9 mouse cellular contexts compared by ENCODE assay signal in the genomic region with DNA sequence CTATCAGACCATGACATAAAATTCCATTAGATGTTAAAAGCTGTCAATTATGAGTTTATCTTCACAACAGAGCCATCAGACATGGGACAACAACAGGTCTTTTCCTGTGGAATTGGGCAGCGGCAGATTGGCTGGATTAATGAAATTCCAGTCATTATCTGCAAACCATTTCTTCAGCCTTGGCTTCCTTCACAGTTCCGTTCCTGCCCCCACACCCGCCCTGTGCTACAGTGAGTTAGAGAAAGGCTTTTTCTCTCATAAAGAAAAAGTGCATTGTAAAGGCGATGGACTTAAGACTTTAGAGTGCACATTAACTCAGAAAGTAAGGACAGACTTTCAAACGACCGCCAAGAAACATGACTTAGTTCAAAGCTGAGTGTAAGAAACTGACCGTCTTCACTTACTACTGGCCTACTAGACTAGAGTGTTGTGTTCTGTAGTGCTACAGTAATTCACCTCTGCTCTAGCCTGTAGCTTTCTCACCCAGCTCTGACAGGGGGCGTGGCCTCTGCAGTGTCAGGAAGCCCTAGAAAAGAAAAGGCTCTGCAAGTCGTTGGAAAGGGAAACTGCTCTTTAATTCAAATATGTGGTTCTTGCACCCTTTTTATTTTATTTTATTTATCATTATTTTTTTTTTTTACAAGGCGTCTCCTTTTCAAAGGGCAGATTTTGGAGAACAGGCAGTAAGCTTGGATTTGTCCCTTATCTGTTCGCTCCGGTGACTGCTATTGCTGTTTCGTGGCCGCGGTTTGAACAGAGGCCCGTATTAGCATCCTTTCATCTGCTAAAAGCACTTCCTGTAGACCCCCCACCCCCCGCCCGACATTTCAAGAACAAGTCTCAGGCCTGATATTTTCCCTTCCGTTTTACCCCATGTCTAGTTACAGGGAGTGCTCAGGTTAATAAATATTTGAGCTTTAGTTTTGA. TPM values are rescaled to one million over a fixed set of nuclear protein-coding genes. Genes with fewer than 3 reads are reported as not detected.
A peak's percentile ranks its signal among the peaks of the same experiment; 100 is the strongest.
DNase-seq lines count a peak whose midpoint lies in the region; ATAC-seq and TF ChIP-seq lines count a peak whose summit lies in the region.
"Had no signal": no experiment of that assay in that cellular context is flagged by ENCODE, and none has a peak within 500 bp of the region (broad histone marks: within the 10 kb centered on the region; RNA-seq: fewer than 3 reads in every experiment).

No protein-coding gene starts in this region.

- H3K4me3 ChIP-seq in lung, adult 2 months (replicated peaks; ENCODE audit: extremely low read depth, low read depth, low read length) = no peak overlapping the region
- 0 out of 2 replicates have a peak overlapping the region, but pooled peaks have one; percentile 23 for H3K4me3 ChIP-seq in embryonic facial prominence, embryonic 13.5 days
- H3K4me3 ChIP-seq in hindbrain, embryonic 10.5 days = peak overlapping the region; percentile 29; the same call in 1 of the 2 replicates
- no peak overlapping the region for H3K4me3 ChIP-seq in limb, embryonic 12.5 days (replicated peaks)

- H3K36me3 ChIP-seq in embryonic facial prominence, embryonic 13.5 days = no peaks in the 10 kb centered on the region
- H3K36me3 ChIP-seq in hindbrain, embryonic 10.5 days = no peaks in the 10 kb centered on the region
- no peaks in the 10 kb centered on the region for H3K36me3 ChIP-seq in limb, embryonic 12.5 days

- no peak overlapping the region for H3K27ac ChIP-seq in embryonic facial prominence, embryonic 13.5 days
- no peak overlapping the region for H3K27ac ChIP-seq in hindbrain, embryonic 10.5 days
- H3K27ac ChIP-seq in limb, embryonic 12.5 days = no peak overlapping the region

- 23% methylated on average over 19 of the region's 19 CpGs for WGBS in lung, adult 2 months
- 47% methylated on average over 19 of the region's 19 CpGs for WGBS in embryonic facial prominence, embryonic 13.5 days
- WGBS in hindbrain, embryonic 10.5 days = 54% methylated on average over 19 of the region's 19 CpGs
- 49% methylated on average over 19 of the region's 19 CpGs for WGBS in limb, embryonic 12.5 days

- no peak for TF ChIP-seq POLR2A in lung, adult 2 months (IDR thresholded peaks at IDR 0.05; ENCODE audit: borderline replicate concordance, extremely low read depth, low read depth, low read length)

- no peak for TF ChIP-seq CTCF in lung, adult 2 months (IDR thresholded peaks at IDR 0.05; ENCODE audit: insufficient read depth, low read length)

- H3K4me1 ChIP-seq in lung, adult 2 months (ENCODE audit: control insufficient read depth, insufficient read depth, low read length) = no peaks in the 10 kb centered on the region
- peaks cover 3% of the 10 kb centered on the region; the same call in 1 of the 2 replicates for H3K4me1 ChIP-seq in embryonic facial prominence, embryonic 13.5 days
- 0 out of 2 replicates have a peak, but pooled peaks cover 9% of the 10 kb centered on the region for H3K4me1 ChIP-seq in hindbrain, embryonic 10.5 days (replicated peaks)
- H3K4me1 ChIP-seq in limb, embryonic 12.5 days (replicated peaks) = no peaks in the 10 kb centered on the region

- H3K4me2 ChIP-seq in embryonic facial prominence, embryonic 13.5 days = peak overlapping the region; percentile 34
- peak overlapping the region; percentile 29 for H3K4me2 ChIP-seq in limb, embryonic 12.5 days

- ATAC-seq in embryonic facial prominence, embryonic 13.5 days (ENCODE audit: insufficient number of reproducible peaks, insufficient read depth, low FRiP score, low TSS enrichment, low read depth) = no peak
- ATAC-seq in limb, embryonic 12.5 days (ENCODE audit: insufficient number of reproducible peaks, insufficient read depth, low FRiP score, low TSS enrichment, low read depth) = no peak
- ATAC-seq: Patski had no signal

- DNase-seq in lung, adult 18-20 months = peak; percentile 7 to 8
- no peak for DNase-seq in lung, adult 2 months
- DNase-seq in hindbrain, embryonic 10.5 days (ENCODE audit: low spot score) = peak; percentile 10
- DNase-seq in naive thymus-derived CD4-positive, alpha-beta T cell, adult 2 months (ENCODE audit: low read depth) = peak; percentile 46
- DNase-seq in cerebellum, postnatal 36 days = no peak
- DNase-seq in ovary, adult 18-20 months (ENCODE audit: low spot score) = no peak

- no peaks in the 10 kb centered on the region for H3K9me3 ChIP-seq in embryonic facial prominence, embryonic 13.5 days
- no peaks in the 10 kb centered on the region for H3K9me3 ChIP-seq in hindbrain, embryonic 10.5 days
- H3K9me3 ChIP-seq in limb, embryonic 12.5 days = 0 out of 2 replicates have a peak, but pooled peaks cover 3% of the 10 kb centered on the region

- H3K27me3 ChIP-seq in embryonic facial prominence, embryonic 13.5 days = no peaks in the 10 kb centered on the region
- H3K27me3 ChIP-seq in hindbrain, embryonic 10.5 days (ENCODE audit: insufficient read depth, poor library complexity, severe bottlenecking) = no peaks in the 10 kb centered on the region
- H3K27me3 ChIP-seq in limb, embryonic 12.5 days = no peaks in the 10 kb centered on the region
- H3K27me3 ChIP-seq: Patski had no signal

- H3K9ac ChIP-seq in embryonic facial prominence, embryonic 13.5 days = no peak overlapping the region
- no peak overlapping the region for H3K9ac ChIP-seq in limb, embryonic 12.5 days (replicated peaks)

RNA-seq across cellular contexts. Expression of a gene that starts 33.2 kb away (rescaled TPM):
- polyA plus RNA-seq in lung, adult 2 months (2012; rRNA removed) = not detected in 2 replicates
- polyA plus RNA-seq in embryonic facial prominence, embryonic 13.5 days (2015; fragmentation: Nextera tagmentation; extraction: Ambion mirVana) = not detected in 2 replicates
- not detected in 2 replicates for polyA plus RNA-seq in hindbrain, embryonic 10.5 days (2016; fragmentation: Nextera tagmentation; extraction: Ambion mirVana)
- not detected in 2 replicates for polyA plus RNA-seq in limb, embryonic 12.5 days (2016; fragmentation: Nextera tagmentation; extraction: Ambion mirVana)

Comparison
In these comparisons a context has a peak if more than half of its experiments do, and no peak if none do; other contexts are left out.
1. DNase-seq: peak in lung, adult 18-20 months (2 of 2), hindbrain, embryonic 10.5 days (single experiment) and naive thymus-derived CD4-positive, alpha-beta T cell, adult 2 months (single experiment); none in lung, adult 2 months (single experiment), cerebellum, postnatal 36 days (0 of 2) and ovary, adult 18-20 months (single experiment).
2. H3K4me3 ChIP-seq: peak in embryonic facial prominence, embryonic 13.5 days (single experiment) and hindbrain, embryonic 10.5 days (single experiment); none in lung, adult 2 months (single experiment) and limb, embryonic 12.5 days (single experiment).